Mouse (Mus musculus): ENCODE measurements around the gene Elp1. TPM values are rescaled to one million over a fixed set of nuclear protein-coding genes. Genes with fewer than 3 reads are reported as not detected.

Elp1 gene
- polyA plus RNA-seq, 1 experiment from 2014 or later, result 84.7 TPM

GRCm38 (mm10) chr4:56722346-56722745 is 79.8 kb downstream of the Elp1 start:
- 79% methylated on average over 6 of the region's 6 CpGs for WGBS
- ATAC-seq (ENCODE audit: low FRiP score), result no peak
- Histone ChIP-seq H3K4me2 (no peak overlapping the region), H3K9me3 (peaks cover 4% of the 10 kb centered on the region), H3K9ac (no peak overlapping the region), H3K27me3 (no peaks in the 10 kb centered on the region), H3K36me3 (replicated peaks) (no peaks in the 10 kb centered on the region), H3K4me3 (replicated peaks) (no peak overlapping the region), H3K4me1 (no peaks in the 10 kb centered on the region), H3K27ac (no peak overlapping the region)

- no peak for ATAC-seq (ENCODE audit: low FRiP score)
- H3K27me3 ChIP-seq, result no peaks in the 10 kb centered on the region
- 29% methylated on average over 3 of the region's 3 CpGs for WGBS
These were observed 80.7 kb downstream of the Elp1 start for GRCm38 (mm10) chr4:56721469-56721868.

GRCm38 (mm10) chr4:56720403-56720802 is 81.7 kb downstream of the Elp1 start:
- H3K36me3 ChIP-seq (replicated peaks), result no peaks in the 10 kb centered on the region
- no peak overlapping the region for H3K4me3 ChIP-seq (replicated peaks)
- H3K27ac ChIP-seq, result no peak overlapping the region
- no peaks in the 10 kb centered on the region for H3K4me1 ChIP-seq
- no peak for ATAC-seq (ENCODE audit: low FRiP score)
- no peaks in the 10 kb centered on the region for H3K9me3 ChIP-seq
- H3K4me2 ChIP-seq, result no peak overlapping the region
- no peak overlapping the region for H3K9ac ChIP-seq
- no peaks in the 10 kb centered on the region for H3K27me3 ChIP-seq
- 90% methylated on average over 9 of the region's 9 CpGs for WGBS

More at GRCm38 (mm10) chr4:56721469-56721868, 80.7 kb downstream of the Elp1 start:
- Histone ChIP-seq H3K4me1 (no peaks in the 10 kb centered on the region), H3K27ac (no peak overlapping the region), H3K9ac (no peak overlapping the region), H3K4me3 (replicated peaks) (no peak overlapping the region), H3K36me3 (replicated peaks) (no peaks in the 10 kb centered on the region), H3K9me3 (no peaks in the 10 kb centered on the region), H3K4me2 (no peak overlapping the region)

DNA sequence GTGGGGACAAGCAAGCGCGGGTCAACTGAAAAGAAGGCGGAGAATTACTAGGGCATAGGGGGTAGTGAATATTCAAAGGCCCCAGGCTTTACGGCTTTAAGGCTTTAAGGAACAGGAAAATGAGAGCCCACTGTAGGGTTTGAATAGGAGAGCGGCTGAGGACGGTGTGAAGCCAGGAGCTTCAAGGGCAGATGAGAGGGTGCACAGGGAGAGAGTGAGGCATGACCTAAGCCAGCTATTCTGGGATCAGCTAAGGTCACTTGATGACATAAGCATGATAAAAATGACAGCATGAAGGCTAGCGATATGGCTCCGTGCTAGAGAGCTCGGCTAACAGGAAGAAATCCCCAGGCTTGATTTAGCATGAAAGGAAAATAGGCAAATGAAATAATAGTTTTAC is 82.7 kb downstream of the Elp1 start:
- H3K9me3 ChIP-seq, result no peaks in the 10 kb centered on the region
- no peaks in the 10 kb centered on the region for H3K27me3 ChIP-seq
- no peak overlapping the region for H3K4me3 ChIP-seq (replicated peaks)
- no peak overlapping the region for H3K27ac ChIP-seq
- 75% methylated on average over 9 of the region's 9 CpGs for WGBS
- no peak for ATAC-seq (ENCODE audit: low FRiP score)
- no peak overlapping the region for H3K9ac ChIP-seq
- no peaks in the 10 kb centered on the region for H3K4me1 ChIP-seq
- H3K36me3 ChIP-seq (replicated peaks), result no peaks in the 10 kb centered on the region
- no peak overlapping the region for H3K4me2 ChIP-seq

DNA sequence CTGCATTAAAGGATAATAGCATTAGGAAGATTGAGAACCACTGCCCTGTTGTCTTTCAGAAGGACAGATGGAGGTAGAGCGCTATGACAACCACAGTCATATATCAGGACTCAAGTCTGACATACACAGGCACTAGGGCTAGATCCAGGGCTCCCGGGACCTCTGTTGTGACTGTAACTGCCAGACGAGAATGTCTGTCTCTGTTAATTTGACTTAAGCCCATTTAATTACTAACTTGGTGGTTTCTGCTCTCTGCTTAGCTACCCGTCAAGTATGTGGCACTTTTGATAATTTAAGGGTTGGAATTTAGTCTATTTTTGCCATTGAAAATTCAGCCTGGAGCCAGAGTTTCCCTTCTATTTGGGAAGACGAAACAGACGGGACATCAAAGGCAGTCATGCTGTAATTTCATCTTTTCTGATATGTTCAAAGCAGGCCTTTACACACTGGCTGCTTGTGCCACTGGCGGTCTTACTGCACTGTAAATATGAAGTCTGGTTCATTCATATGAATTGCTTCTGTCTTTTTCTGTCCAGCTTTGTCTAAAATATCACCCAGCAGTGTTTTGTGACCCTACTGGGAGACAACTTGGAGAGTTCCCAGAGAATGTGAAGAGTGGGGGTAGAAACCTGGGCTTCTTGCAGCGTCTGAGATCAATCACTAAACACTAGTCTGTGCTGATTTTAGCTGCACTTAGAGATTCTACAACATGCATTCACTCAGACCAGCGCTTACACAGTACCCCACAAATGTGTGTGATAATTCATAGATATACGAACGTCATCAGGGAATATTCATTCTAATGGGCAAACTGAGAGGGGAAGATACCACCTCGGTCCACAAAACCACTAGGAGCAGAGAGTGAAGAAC is 83.3 kb downstream of the Elp1 start:
- 77% methylated on average over 12 of the region's 12 CpGs for WGBS

DNA sequence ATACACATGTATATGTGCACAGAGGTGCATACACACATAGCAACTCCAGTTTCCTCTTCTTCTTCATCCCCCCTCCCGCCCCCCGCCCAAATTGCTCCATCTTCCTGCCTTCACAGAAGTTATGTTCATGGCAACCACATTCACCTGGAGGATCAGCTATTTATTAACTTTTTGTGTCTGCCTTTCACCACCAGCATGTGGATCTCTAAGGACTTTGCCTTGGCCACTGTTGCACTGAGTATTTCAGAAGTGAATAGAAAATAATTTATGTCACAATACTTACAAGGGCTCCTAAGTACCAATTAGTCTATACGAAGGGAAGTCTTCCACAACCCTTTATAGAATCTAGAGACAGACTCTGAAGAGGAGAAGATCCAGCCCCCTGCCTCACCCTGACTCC is 84.2 kb downstream of the Elp1 start:
- WGBS, result 86% methylated on average over 3 of the region's 3 CpGs
- no peak for ATAC-seq (ENCODE audit: low FRiP score)
- Histone ChIP-seq H3K4me1 (no peaks in the 10 kb centered on the region), H3K4me2 (no peak overlapping the region), H3K27ac (no peak overlapping the region), H3K27me3 (no peaks in the 10 kb centered on the region), H3K4me3 (replicated peaks) (no peak overlapping the region), H3K9ac (no peak overlapping the region), H3K9me3 (no peaks in the 10 kb centered on the region), H3K36me3 (replicated peaks) (no peaks in the 10 kb centered on the region)

More for the DNA sequence above, 83.3 kb downstream of the Elp1 start:
- Histone ChIP-seq H3K4me3 (replicated peaks) (no peak overlapping the region), H3K36me3 (replicated peaks) (no peaks in the 10 kb centered on the region), H3K4me1 (no peaks in the 10 kb centered on the region), H3K27me3 (no peaks in the 10 kb centered on the region), H3K9ac (no peak overlapping the region), H3K27ac (no peak overlapping the region), H3K4me2 (no peak overlapping the region), H3K9me3 (no peaks in the 10 kb centered on the region)
- ATAC-seq (ENCODE audit: low FRiP score), result no peak

DNA sequence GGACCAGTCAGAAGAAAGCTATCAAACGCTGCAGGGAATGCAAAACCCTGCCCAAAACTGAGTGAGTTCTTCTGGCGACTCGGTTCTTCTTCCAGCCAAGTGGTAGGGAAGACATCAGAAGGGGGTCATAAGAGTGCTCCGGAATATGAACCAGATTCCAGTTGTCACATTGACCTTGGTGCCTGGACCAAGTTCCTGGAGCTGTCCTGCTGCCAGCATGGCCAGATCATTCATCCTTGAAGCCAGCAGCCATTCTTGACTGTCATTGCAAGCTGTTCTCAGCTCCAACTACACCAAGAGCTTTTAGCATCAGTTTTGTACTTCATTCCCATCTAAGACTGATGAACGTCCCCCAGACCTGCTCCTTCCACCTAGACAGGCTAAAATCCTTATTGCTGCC is 85.3 kb downstream of the Elp1 start:
- WGBS, result 63% methylated on average over 5 of the region's 5 CpGs
- Histone ChIP-seq H3K4me3 (replicated peaks) (no peak overlapping the region), H3K27ac (no peak overlapping the region), H3K4me2 (no peak overlapping the region), H3K36me3 (replicated peaks) (no peaks in the 10 kb centered on the region), H3K9ac (no peak overlapping the region), H3K9me3 (no peaks in the 10 kb centered on the region), H3K27me3 (no peaks in the 10 kb centered on the region), H3K4me1 (no peaks in the 10 kb centered on the region)
- ATAC-seq (ENCODE audit: low FRiP score), result no peak

GRCm38 (mm10) chr4:56713155-56713554 is 89.0 kb downstream of the Elp1 start:
- no peak overlapping the region for H3K27ac ChIP-seq
- no peak overlapping the region for H3K4me3 ChIP-seq (replicated peaks)
- H3K27me3 ChIP-seq, result no peaks in the 10 kb centered on the region
- H3K9ac ChIP-seq, result no peak overlapping the region
- H3K4me2 ChIP-seq, result no peak overlapping the region
- WGBS, result 86% methylated on average over 3 of the region's 3 CpGs
- H3K9me3 ChIP-seq, result no peaks in the 10 kb centered on the region
- no peak for ATAC-seq (ENCODE audit: low FRiP score)
- no peaks in the 10 kb centered on the region for H3K36me3 ChIP-seq (replicated peaks)
- peaks cover 8% of the 10 kb centered on the region; the same call in 1 of the 2 replicates for H3K4me1 ChIP-seq

- ATAC-seq (ENCODE audit: low FRiP score), result no peak
- WGBS, result 1% methylated on average over 10 of the region's 10 CpGs
These were observed 99.9 kb downstream of the Elp1 start for GRCm38 (mm10) chr4:56702234-56702633.

More at GRCm38 (mm10) chr4:56702234-56702633, 99.9 kb downstream of the Elp1 start:
- Histone ChIP-seq H3K36me3 (replicated peaks) (no peaks in the 10 kb centered on the region), H3K27ac (no peak overlapping the region), H3K4me3 (replicated peaks) (no peak overlapping the region), H3K9ac (no peak overlapping the region), H3K27me3 (peaks cover 5% of the 10 kb centered on the region; the same call in 1 of the 2 replicates), H3K4me1 (peaks cover 12% of the 10 kb centered on the region), H3K4me2 (peak overlapping the region; percentile 17; the same call in 1 of the 2 replicates), H3K9me3 (no peaks in the 10 kb centered on the region)

Other genes with a start within 250 kb of the Elp1 start
- not detected in 2 replicates for gene Gm26657, start 62.3 kb downstream of the Elp1 start, polyA plus RNA-seq (2016; fragmentation: Nextera tagmentation; extraction: Ambion mirVana)
- not detected in 2 replicates for gene Actl7b, start 60.9 kb downstream of the Elp1 start, polyA plus RNA-seq (2016; fragmentation: Nextera tagmentation; extraction: Ambion mirVana)
- gene Actl7a, start 58.9 kb downstream of the Elp1 start, polyA plus RNA-seq (2016; fragmentation: Nextera tagmentation; extraction: Ambion mirVana), result not detected in 2 replicates
- gene Fam206a, start within 50 bp of the Elp1 start, polyA plus RNA-seq (2016; fragmentation: Nextera tagmentation; extraction: Ambion mirVana), result 20.6 and 21.9 TPM in 2 replicates
- gene Ctnnal1, start 62.9 kb upstream of the Elp1 start, polyA plus RNA-seq (2016; fragmentation: Nextera tagmentation; extraction: Ambion mirVana), result 26.6 and 28.6 TPM in 2 replicates
- 12.7 and 12.8 TPM in 2 replicates for gene Tmem245, start 145.1 kb upstream of the Elp1 start, polyA plus RNA-seq (2016; fragmentation: Nextera tagmentation; extraction: Ambion mirVana)
- gene Frrs1l, start 188.1 kb upstream of the Elp1 start, polyA plus RNA-seq (2016; fragmentation: Nextera tagmentation; extraction: Ambion mirVana), result 9.7 and 10.2 TPM in 2 replicates